Mouse (Mus musculus) heart, embryonic 14.5 days (tissue): ENCODE results near the gene Il17rd. TPM values are rescaled to one million over a fixed set of nuclear protein-coding genes. Genes with fewer than 3 reads are reported as not detected.

Source experiments
- ATAC-seq: fragments of 200-750 bp; cut with Nextera tagmentation; 2 replicates; pipeline ENCODE4 v1.8.0; 2017; ENCODE audit warnings: low read depth, moderate TSS enrichment; ENCODE audit not compliant: insufficient number of reproducible peaks, insufficient read depth, low FRiP score
- H3K27ac ChIP-seq, 2 experiments: fragments of 200-500 bp in 1 of 2; fragments of 300-500 bp in 1 of 2; sonication (generic) in 1 of 2; replicated peaks in 1 of 2; 2 replicates each; pipeline ENCODE4 v1.5.1; 2012 to 2014; ENCODE audit warnings: low read depth in 2 of 2, low read length in 2 of 2, control low read depth in 1 of 2, mild to moderate bottlenecking in 1 of 2, mixed read lengths in 1 of 2; ENCODE audit not compliant: control insufficient read depth in 1 of 2, insufficient read depth in 1 of 2
- H3K27me3 ChIP-seq: fragments of 300-500 bp; sonication (generic); 2 replicates; pipeline ENCODE4 v1.6.1; 2014; ENCODE audit warnings: mild to moderate bottlenecking, low read length, control low read depth; ENCODE audit not compliant: control insufficient read depth, insufficient read depth
- H3K36me3 ChIP-seq: fragments of 300-500 bp; sonication (generic); 2 replicates; pipeline ENCODE4 v1.6.1; 2014; ENCODE audit warnings: mild to moderate bottlenecking, control low read depth, low read length, mixed read lengths; ENCODE audit not compliant: control insufficient read depth, insufficient read depth
- H3K4me1 ChIP-seq, 2 experiments: fragments of 200-500 bp in 1 of 2; fragments of 300-500 bp in 1 of 2; sonication (generic) in 1 of 2; 2 replicates each; pipeline ENCODE4 v1.6.1; 2012 to 2014; ENCODE audit warnings: low read length in 2 of 2, control low read depth in 1 of 2, mixed read lengths in 1 of 2; ENCODE audit not compliant: control insufficient read depth in 2 of 2, insufficient read depth in 2 of 2
- H3K4me2 ChIP-seq: fragments of 300-500 bp; sonication (generic); 2 replicates; pipeline ENCODE4 v1.6.1; 2014; ENCODE audit warnings: mild to moderate bottlenecking, low read length
- H3K4me3 ChIP-seq, 2 experiments: fragments of 200-500 bp in 1 of 2; fragments of 300-500 bp in 1 of 2; sonication (generic) in 1 of 2; 2 replicates each; pipeline ENCODE4 v1.5.1; 2012 to 2014; ENCODE audit warnings: low read length in 2 of 2, mild to moderate bottlenecking in 2 of 2, control low read depth in 1 of 2, low read depth in 1 of 2, moderate library complexity in 1 of 2; ENCODE audit not compliant: control insufficient read depth in 1 of 2, insufficient read depth in 1 of 2
- H3K9ac ChIP-seq: fragments of 300-500 bp; sonication (generic); 2 replicates; pipeline ENCODE4 v1.6.1; 2014; ENCODE audit warnings: mild to moderate bottlenecking, low read length
- H3K9me3 ChIP-seq: fragments of 300-500 bp; sonication (generic); 2 replicates; pipeline ENCODE4 v1.6.1; 2016; ENCODE audit warnings: low read length, control low read depth; ENCODE audit not compliant: control insufficient read depth
- WGBS: fragments of 180-500 bp; shearing (Covaris S2); extraction: QIAGEN DNeasy Blood & Tissue Kit; methylation state at CpG from one replicate; pipeline ENCODE4 v1.1.7; 2014; 5-methylcytosine and 5-hydroxymethylcytosine counted together
- polyA plus RNA-seq: library from polyadenylated mRNA; unstranded; fragments of >200 nt; fragmentation: Nextera tagmentation; extraction: Ambion mirVana; gene quantifications from 2 replicates; pipeline ENCODE4 v1.2.1, GENCODE M21; 2014

Gene Il17rd
- polyA plus RNA-seq, 1 experiment from 2014 or later: 1.5 TPM

DNA sequence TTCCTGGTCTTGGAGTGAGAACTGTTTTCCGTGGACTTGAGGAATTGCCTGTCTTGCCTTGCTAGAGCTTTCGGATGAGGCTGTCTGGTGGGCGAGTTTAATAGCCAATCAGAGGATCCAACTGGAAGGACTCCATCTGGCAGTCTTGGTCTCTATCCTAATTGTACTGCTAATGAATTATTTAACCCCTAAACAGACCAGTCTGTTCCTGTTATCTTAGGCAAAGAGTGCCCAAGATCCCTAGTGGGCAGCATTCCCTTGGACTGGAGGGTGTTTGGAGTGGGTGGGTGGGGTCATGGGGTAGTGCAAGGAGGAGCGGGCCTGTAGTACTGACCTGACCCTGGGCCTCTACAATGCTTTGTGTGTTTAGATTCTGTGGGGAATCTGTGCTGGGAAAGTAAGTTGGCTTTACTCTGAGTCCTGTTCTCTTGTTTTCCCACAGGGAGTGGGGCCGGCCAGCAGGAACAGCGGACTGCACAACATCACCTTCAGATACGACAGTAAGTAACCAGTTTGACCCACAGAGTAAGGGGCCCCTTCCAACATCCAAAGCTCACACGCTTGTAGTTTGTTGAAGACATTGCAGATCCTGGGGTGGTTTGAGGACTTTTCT, 37.3 kb downstream of the Il17rd start:
- WGBS: 49% methylated on average over 8 of the region's 8 CpGs
- H3K9ac ChIP-seq: peak overlapping the region; percentile 10; the same call in 1 of the 2 replicates

DNA sequence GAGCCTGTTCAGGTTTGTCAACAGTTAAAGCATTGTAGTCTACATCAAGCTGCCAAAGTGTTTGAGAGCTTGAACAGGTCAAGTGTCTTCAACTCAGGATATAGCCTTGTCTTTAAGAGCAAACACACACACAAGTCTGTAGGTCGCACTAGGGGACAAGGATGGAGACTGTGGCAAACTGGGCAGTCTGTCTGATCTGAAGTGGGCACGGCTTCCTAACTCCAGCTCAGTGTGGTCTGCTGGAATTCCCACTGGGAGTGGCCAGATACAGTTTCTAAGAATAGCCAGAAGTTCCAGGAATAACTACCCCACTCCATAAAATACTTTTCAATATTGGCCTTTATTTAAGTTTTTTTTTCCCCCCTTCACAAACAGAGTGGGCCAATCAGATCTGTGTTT, 37.8 kb downstream of the Il17rd start:
- whole genome bisulfite sequencing: 13% methylated on average over 2 of the region's 2 CpGs
- Histone ChIP-seq H3K36me3 (no peaks in the 10 kb centered on the region), H3K27ac (peak overlapping the region; percentile 82 to 87), H3K4me2 (peak overlapping the region; percentile 23), H3K4me1 (peaks cover 26 to 53% of the 10 kb centered on the region in 2 experiments), H3K9me3 (no peaks in the 10 kb centered on the region), H3K27me3 (no peaks in the 10 kb centered on the region), H3K4me3 (no peak overlapping the region), H3K9ac (peak overlapping the region; percentile 10; the same call in 1 of the 2 replicates)
- ATAC-seq: peak; percentile 65; the same call in 1 of the 2 replicates

More for the DNA sequence above, 37.3 kb downstream of the Il17rd start:
- Histone ChIP-seq H3K27me3 (no peaks in the 10 kb centered on the region), H3K27ac (peak overlapping the region; percentile 82 to 87), H3K4me1 (peaks cover 30 to 58% of the 10 kb centered on the region in 2 experiments), H3K36me3 (no peaks in the 10 kb centered on the region), H3K4me3 (no peak overlapping the region), H3K4me2 (peak overlapping the region; percentile 23), H3K9me3 (no peaks in the 10 kb centered on the region)
- no peak for ATAC-seq

DNA sequence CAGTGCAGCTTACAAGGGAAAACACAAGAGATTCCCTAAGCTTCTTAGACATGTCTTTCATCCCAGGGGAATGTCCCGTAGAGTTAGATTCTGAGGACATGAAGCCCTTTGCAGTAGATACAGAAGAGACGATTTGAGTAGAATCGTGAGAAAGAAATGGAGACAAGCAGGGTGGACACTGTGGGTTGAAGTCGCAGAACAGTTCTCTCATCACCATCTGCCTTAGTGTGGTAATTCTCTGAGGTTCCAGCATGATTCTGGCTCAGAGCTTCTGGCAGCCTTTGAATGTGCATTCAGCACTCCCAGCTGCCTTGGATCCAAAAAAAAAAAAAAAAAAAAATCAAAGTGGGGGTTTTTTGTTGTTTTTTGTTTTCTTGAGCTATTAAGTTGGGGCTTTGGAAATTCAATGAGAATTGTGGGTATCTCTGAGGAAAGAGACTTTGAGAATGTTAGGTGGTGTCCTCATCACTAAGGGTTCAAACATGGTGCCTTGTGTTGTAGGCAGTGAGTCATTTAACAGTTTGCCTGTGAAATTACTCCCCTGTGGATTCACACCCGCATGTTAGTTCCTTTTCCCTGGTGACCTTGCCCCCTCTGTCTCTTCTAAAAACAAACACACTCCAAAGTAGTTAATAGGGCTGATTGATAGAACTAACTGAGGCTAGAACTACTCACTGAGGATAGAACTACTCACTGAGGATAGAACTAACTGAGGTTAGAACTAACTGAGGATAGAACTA, 43.0 kb downstream of the Il17rd start:
- Histone ChIP-seq H3K36me3 (no peaks in the 10 kb centered on the region), H3K9ac (no peak overlapping the region), H3K4me3 (no peak overlapping the region), H3K4me2 (no peak overlapping the region), H3K4me1 (peaks cover 8% of the 10 kb centered on the region in 2 experiments; a peak in 3 of 4 replicates), H3K27ac (no peak overlapping the region), H3K9me3 (no peaks in the 10 kb centered on the region), H3K27me3 (no peaks in the 10 kb centered on the region)
- WGBS: 56% methylated on average over 5 of the region's 5 CpGs
- ATAC-seq: no peak

DNA sequence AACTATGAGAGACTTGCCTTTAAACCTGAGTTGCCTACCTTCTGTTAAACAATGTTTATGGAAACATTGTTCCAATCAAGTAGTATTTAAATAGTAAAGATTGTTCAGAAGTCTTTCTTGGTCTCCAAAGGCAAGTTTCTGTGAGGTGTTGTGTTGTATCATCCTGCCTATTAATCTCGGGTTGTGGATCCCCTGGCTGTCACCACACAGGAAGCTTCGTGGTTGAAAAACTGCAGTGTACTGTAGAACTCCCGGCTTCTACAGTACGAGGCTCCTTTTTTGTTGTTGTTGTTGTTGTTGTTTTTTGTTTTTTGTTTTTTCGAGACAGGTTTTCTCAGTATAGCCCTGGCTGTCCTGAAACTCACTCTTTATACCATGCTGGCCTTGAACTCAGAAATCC, 46.7 kb downstream of the Il17rd start:
- no peaks in the 10 kb centered on the region for H3K9me3 ChIP-seq
- 63% methylated on average over 5 of the region's 5 CpGs for WGBS
- ATAC-seq: no peak

DNA sequence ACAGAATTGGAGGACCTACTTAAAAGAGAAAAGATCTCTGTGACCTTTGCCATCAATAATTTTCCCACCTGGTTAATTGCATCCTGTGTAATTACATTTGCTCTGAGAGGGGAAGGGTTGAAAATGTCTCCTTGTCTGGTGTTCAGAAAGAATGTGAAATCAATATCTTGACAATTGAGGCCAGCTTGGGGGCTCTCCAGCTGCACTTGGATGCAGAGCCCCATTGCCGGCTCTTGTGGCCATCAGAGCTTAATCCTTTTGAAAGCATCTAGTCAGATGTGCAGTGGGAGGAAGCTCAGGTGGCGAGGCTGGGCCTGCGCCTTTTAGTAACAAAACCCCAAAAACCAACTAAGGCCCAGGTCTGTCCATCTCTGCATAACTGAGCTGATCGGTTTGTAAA, 47.3 kb downstream of the Il17rd start:
- no peak overlapping the region for H3K27ac ChIP-seq
- H3K27me3 ChIP-seq: no peaks in the 10 kb centered on the region
- 82% methylated on average over 4 of the region's 4 CpGs for WGBS
- no peak overlapping the region for H3K4me3 ChIP-seq
- H3K4me1 ChIP-seq: no peaks in the 10 kb centered on the region
- peaks cover 2% of the 10 kb centered on the region; the same call in 1 of the 2 replicates for H3K36me3 ChIP-seq
- no peak overlapping the region for H3K9ac ChIP-seq
- ATAC-seq: no peak
- H3K4me2 ChIP-seq: no peak overlapping the region
- no peaks in the 10 kb centered on the region for H3K9me3 ChIP-seq

More for the DNA sequence above, 46.7 kb downstream of the Il17rd start:
- Histone ChIP-seq H3K36me3 (peaks cover 2% of the 10 kb centered on the region; the same call in 1 of the 2 replicates), H3K27ac (no peak overlapping the region), H3K4me2 (no peak overlapping the region), H3K9ac (no peak overlapping the region), H3K27me3 (no peaks in the 10 kb centered on the region), H3K4me1 (no peaks in the 10 kb centered on the region), H3K4me3 (no peak overlapping the region)

DNA sequence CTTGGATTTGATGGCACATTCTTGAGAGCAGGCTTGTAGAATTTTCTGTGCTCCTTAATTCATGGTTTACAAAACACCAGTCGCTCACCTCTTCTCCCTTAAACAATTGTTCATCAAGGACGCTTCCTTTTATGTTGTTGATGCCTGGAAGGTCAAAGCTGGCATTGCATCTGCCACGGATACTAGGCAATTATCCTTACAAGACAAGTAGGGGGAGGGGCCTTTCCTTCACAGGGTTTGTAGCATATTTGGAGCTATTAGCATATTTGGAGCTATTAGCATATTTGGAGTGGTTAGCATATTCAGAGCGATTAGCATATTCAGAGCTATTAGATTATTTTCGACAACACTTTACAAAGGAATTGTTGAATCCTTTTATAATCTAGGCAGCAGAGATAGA, 55.5 kb downstream of the Il17rd start:
- Histone ChIP-seq H3K4me1 (no peaks in the 10 kb centered on the region), H3K27me3 (no peaks in the 10 kb centered on the region), H3K4me2 (no peak overlapping the region), H3K9me3 (no peaks in the 10 kb centered on the region), H3K9ac (no peak overlapping the region), H3K27ac (no peak overlapping the region), H3K36me3 (peaks cover 9% of the 10 kb centered on the region; the same call in 1 of the 2 replicates), H3K4me3 (no peak overlapping the region)
- 81% methylated on average over 5 of the region's 5 CpGs for WGBS
- no peak for ATAC-seq

DNA sequence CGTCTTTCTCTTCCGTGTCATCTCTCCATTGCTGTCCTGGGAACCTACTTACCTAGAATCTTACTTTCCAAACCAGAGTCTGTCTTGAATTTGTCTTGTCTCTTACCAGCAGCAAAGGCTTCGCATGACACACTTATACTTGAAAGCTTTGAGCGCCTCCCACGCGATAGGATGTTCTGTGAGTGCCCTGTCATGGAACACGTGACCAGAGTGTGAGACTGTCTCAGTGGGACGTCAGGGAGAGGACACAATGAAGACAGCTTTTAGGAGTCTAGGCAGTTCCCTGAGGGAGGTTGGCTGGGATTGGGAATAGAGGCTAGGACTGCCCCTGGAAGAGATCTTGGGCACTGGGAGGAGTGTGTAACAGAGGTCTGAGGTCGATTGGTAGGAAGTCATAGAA, 57.4 kb downstream of the Il17rd start:
- 67% methylated on average over 9 of the region's 9 CpGs for WGBS
- Histone ChIP-seq H3K4me3 (no peak overlapping the region), H3K4me1 (no peaks in the 10 kb centered on the region), H3K9me3 (no peaks in the 10 kb centered on the region), H3K9ac (no peak overlapping the region), H3K36me3 (peaks cover 21% of the 10 kb centered on the region), H3K4me2 (no peak overlapping the region), H3K27me3 (no peaks in the 10 kb centered on the region), H3K27ac (no peak overlapping the region)
- no peak for ATAC-seq
